Mouse (Mus musculus): ENCODE results near the gene Tead1. TPM values are rescaled to one million over a fixed set of nuclear protein-coding genes. Genes with fewer than 3 reads are reported as not detected.

Gene Tead1
- total RNA-seq, 2 experiments from 2014 or later: 32.2 to 33.0 TPM

- no peak for DNase-seq (ENCODE audit: low spot score in 2 of 2)
These were observed 128.3 kb downstream of the Tead1 start for GRCm38 (mm10) chr7:112807401-112807751.

DNA sequence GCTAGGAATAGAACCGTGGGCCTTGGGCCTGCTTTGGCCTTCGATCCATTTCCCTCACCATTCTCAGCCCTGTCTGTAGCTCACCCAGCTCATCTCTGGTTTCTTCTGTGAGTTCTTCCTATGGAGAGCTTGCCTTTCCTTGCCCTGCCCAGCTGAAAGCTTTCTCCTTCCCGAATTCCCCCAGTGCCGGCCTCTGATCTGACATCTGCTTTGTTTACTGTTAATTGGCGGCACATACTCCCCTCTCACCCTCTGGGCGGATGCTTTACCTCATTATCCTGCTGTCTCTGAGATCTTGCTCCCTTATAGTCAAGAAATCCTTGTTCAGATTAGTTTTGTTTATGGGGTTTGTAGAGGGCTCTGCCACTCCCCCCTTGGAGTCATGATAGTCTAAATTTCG lies 131.6 kb downstream of the Tead1 start:
- no peak for DNase-seq (ENCODE audit: low spot score in 2 of 2)

DNA sequence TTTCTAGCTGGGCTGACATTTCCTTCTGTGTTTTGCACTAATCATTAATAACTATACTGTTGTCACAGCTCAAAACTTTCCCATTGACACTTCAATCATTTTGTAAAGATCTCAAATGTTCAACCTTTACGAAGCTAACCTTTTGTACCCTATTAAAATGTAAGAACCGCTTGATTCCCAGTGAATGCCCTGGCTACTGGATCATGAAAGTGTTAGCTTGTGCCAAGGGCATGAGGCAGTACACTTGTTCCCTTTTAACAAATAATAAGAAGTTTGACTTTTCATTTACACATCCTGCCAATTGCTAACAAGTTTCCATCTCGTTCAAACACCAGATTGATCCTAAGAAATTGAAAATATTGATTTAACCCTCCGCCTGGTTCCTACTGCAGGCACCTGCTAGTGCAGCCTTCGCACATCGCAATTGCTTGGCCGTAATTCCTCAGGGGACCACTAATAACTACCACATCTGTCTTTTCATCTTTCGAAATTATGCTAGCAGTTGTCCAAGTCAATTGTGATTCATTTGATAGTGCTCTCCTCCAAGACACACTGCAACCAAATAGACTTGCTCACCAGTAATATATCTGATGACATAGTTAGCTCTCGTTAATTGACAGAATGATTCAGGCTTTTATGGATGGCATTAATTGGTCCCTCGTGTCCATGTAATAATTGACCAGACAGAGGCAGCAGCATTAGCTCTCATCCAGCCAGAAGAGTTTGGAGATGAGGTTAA lies 133.1 kb downstream of the Tead1 start:
- no peak for DNase-seq (ENCODE audit: low spot score in 2 of 2)

DNA sequence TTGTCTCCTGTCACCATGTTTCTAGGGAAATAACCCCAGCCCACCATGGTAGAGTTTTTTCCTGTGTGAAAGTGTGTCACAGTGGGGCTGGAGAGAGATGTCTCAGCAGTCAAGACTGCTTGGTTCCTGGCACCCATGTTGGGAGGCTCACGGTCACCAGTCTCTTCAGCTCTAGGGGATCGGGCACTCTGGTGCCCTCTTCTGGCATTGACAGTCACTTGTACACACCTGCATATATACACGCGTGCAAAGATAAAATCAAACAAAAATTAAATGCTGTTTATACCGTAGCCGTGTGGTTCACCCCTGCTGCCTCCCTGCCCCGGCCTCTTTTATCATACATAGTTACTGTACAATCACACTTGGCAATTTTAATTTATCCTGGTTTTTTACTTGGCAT lies 134.0 kb downstream of the Tead1 start:
- no peak for DNase-seq (ENCODE audit: low spot score in 2 of 2)

DNA sequence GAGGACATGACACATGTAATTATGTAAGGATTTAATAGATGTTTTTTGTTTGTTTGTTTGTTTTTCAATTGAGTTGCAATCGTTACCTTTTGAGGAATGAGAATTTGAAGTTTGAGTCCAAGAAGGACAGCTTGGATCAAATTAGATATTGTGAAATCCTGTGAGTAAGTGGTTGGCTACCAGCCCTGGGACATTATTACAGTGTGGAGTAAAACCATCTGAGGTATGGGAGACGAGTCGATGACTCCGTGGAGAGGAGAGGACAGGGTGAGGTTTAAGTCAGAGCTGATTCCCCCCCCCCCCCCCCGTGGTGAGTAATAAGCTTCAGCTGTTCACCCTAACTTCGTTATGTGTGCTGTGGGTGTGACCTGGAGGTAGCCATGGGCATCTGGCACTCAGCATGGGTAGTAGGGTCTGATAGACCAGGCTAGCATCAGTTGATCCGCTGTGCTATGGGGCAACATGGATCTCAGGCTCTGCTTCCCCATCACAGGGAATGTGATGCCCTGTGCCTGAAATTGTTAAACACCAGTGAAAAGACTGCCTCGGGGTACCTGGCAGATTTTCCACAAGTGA lies 134.7 kb downstream of the Tead1 start:
- no peak for DNase-seq (ENCODE audit: low spot score in 2 of 2)

- DNase-seq (ENCODE audit: low spot score in 2 of 2): no peak
These were observed 136.9 kb downstream of the Tead1 start for GRCm38 (mm10) chr7:112816016-112816415.

DNA sequence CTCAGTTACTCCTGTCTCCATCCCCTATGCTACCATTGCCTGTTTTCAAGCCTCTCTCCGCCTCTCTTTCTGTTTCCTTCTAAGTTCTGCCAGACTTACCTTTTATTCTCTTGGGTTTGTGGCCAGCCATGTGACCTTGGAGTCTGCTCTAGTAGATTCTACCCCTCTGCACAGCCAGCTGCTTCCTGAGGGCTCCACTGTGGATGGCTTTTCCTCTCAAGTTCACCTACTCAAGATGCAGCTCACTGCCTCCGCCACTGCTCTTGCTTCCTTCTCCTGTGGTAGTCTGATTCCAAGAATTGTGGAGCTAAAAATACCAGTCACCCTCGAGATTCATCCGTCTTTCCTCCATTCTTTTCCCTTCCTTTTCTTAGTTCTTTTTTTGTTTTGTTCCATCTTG lies 140.7 kb downstream of the Tead1 start:
- no peak for DNase-seq (ENCODE audit: low spot score in 2 of 2)

GRCm38 (mm10) chr7:112822879-112823278 lies 143.8 kb downstream of the Tead1 start:
- DNase-seq (ENCODE audit: low spot score in 2 of 2): no peak

GRCm38 (mm10) chr7:112823621-112824020 lies 144.5 kb downstream of the Tead1 start:
- peak; percentile 40 to 49 for DNase-seq (ENCODE audit: low spot score in 2 of 2)

DNA sequence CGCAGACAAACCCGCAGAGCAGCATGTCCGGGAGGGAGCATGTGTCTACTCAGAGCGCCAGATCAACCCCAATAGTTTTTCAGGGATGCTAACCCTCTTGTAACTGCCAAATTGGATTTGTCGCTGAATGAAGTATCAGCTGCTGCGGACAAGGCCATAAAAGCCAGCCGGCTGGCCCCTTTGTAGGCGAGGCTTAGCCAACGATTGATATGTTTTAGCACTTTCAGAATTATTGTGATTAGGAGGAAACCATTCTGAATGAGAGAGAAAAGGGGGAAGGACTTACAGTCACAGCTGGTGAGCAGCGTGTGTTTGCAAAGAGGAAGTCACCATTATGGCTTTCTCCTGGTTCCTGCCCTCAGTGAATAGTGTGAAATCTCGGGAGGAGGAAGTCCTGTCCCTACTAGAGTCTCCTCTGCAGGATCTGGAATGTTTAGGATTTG lies 146.2 kb downstream of the Tead1 start:
- no peak for DNase-seq (ENCODE audit: low spot score in 2 of 2)

DNA sequence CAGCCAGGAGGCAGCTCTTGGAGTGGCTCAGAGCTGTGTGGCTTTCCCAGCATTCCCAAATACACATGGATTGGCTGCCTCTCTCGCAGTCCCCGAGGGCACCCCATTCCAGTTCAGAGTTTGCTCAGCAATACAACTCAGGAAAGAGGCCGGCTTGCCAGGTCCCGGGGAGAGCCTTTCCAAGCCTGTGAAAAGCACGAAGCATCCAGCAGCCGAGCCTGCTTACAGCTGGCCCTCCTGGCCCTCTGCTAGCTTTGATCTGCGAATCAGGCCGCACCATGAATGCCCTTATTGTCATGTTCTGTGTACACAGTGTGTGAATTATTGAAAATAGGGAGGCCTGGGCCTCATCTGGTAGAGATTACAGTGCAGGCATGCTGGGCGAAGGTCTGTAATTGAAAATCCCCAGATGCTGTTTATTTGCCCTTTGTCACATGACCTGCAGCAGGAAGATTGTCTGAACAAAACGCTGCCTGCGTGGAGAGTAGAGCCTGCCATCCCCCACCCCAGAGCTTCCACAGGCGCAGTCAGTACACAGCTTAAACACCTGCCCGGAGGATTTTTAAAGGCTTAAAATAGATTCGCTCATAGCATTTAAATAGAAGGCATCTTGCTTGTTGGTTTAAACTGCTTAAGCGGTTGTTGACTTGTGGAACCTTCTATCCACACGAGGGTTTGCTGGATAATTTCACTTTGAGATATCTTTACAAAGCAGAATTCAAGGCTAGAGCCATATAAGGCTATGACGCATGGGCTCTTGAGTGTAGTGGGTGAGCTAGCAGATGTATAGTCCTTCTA lies 147.2 kb downstream of the Tead1 start:
- peak; percentile 67 to 73 for DNase-seq (ENCODE audit: low spot score in 2 of 2)

GRCm38 (mm10) chr7:112828016-112828695 lies 149.0 kb downstream of the Tead1 start:
- DNase-seq (ENCODE audit: low spot score in 2 of 2): no peak

- no peak for DNase-seq (ENCODE audit: low spot score in 2 of 2)
These were observed 149.5 kb downstream of the Tead1 start for GRCm38 (mm10) chr7:112828696-112829022.

DNA sequence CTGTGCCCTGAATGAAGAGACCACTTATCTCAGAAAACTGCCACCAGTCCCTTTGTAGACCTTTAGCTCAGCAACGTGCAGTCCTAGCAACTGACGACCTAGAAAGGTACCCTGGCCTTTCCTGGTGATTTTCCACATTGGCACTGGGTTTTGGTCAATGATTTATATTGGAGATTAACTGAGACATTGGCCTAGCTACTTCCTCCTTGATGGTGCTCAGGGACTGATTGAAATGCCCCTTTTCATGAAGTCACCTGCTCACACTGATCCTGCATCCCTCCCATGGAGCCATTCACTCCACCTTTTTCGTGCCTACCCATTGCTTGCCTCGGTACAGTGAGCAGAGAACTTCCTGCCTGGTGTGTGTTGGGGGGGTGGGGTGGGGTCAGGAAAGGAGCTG lies 151.8 kb downstream of the Tead1 start:
- no peak for DNase-seq (ENCODE audit: low spot score in 2 of 2)

- DNase-seq (ENCODE audit: low spot score in 2 of 2): no peak
These were observed 152.3 kb downstream of the Tead1 start for GRCm38 (mm10) chr7:112831446-112831845.

- DNase-seq (ENCODE audit: low spot score in 2 of 2): no peak
These were observed 154.0 kb downstream of the Tead1 start for GRCm38 (mm10) chr7:112833132-112833531.

DNA sequence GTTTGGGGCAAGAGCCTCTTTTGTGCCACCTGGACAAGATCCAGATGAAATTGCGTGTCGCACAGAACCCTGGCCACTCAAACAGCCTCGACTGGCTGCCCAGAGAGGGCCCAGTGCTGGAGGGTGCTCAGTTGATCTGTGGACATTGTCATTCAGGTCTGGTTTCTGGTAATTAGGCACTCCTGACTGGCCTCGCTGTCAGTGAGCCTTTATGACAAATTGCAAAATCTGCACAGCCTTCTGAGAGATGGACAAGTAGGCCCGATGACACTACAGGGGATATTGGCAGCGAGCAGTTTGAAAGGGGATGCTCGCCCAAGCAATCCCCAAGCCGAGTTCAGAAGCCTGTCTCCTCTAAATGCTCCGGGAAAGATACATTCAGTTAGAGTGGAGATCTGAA lies 157.0 kb downstream of the Tead1 start:
- peak in 1 of 2 experiments; percentile 46 for DNase-seq (ENCODE audit: low spot score in 2 of 2)

DNA sequence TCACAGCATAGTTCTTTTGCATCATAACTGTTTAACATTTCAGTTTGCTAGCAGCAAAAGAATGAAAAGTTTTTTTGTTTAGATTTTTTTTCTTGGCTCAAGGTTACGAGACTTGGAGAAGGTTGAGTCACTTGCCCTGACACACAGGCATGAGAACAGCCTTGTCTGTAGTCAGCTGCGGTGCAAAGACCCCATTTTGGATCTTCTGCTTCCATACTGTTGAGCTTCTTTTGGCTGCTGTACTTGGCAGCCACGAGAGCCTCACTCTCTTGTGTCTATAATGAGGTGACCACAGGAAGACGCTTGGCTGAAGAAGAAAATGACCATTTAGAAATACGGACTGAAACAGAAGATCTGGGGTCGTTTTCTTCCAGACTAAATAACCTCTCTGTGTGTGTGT lies 159.0 kb downstream of the Tead1 start:
- no peak for DNase-seq (ENCODE audit: low spot score in 2 of 2)

DNA sequence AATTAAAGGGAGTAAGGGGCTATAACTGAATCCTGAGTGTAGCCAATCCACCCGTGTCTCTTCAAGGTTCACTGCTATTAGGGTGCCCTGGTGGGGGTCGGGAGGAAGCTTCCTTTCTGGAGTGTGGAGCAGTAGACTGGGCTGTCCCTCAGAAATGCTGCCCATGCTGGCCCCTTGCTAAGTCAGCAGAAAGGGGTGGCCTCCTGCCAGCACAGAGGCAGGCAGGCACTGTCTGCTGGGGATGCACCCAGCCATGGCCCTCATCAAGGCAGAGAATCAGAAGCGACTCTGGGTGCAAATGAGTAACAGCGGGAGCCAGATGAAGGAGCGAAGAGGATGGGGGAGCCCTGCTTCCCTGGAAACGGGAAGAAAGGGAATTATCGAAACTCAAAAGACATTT lies 161.2 kb downstream of the Tead1 start:
- DNase-seq (ENCODE audit: low spot score in 2 of 2): peak in 1 of 2 experiments; percentile 44

DNA sequence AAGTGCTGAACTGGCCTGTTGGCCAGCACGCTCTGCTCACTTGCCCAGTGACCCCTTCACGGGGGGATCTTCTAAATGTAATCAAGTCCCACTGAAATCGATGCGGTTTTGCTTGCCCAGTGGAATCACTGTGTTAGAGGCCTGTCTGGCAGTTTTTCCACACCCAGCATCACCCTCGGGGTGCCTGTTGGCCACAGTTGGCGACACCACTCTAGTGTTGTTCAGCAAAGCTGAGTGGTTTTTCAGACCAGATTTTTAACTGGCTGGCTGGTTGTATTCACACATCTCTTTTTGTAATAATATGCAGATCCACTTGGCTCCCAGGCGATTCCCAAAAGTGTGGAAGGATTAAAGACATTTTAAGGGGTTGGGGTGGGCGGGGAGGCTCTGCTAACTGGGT lies 161.8 kb downstream of the Tead1 start:
- DNase-seq (ENCODE audit: low spot score in 2 of 2): peak; percentile 32 to 54

GRCm38 (mm10) chr7:112841484-112841883 lies 162.4 kb downstream of the Tead1 start:
- DNase-seq (ENCODE audit: low spot score in 2 of 2): no peak

DNA sequence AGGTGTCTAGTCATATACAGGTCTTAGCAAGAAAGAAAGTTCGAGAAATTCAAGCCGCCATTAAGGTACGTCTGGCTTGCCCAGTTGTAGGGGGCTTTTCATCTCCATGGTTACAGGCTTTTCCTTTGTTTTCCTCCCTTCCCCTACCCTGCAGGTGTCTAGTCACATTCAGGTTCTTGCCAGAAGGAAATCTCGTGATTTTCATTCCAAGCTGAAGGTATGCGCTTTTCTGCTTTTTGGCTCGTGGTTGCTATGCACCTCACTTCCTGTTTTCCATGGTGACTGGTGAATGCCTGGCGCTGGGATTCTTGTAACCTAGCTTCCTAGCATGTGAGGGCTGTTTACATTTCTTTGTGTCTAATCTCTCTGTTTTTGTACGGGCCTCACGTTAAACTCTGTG lies 162.8 kb downstream of the Tead1 start:
- peak in 1 of 2 experiments; percentile 53 for DNase-seq (ENCODE audit: low spot score in 2 of 2)

Data from layer of hippocampus, postnatal 10 days (tissue).